Mouse (Mus musculus): ENCODE measurements around the gene Phf21a. TPM values are rescaled to one million over a fixed set of nuclear protein-coding genes. Genes with fewer than 3 reads are reported as not detected.

The Phf21a gene
- total and polyA plus RNA-seq, 2 experiments from 2014 or later: 31.7 to 41.3 TPM

DNA sequence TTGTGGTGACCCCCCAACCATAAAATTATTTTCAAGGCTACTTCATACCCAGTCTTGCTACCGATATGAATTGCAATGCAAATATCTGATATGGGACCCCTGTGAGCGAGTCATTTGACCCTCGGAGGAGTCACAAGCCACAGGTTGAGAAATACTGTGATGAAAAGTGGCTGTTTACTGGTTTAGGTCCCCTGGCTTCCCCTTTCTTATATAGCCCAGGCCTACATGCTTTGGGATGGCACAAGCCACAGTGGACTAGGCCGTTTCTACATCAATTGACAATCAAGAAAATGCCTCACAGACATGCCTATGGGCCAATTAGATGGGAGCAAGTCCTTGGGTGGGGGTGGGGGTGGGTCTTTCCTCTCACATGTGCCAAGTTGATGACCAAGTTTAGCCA, 80.3 kb downstream of the Phf21a start:
- 91% methylated on average over 4 of the region's 4 CpGs for WGBS
- no peaks in the 10 kb centered on the region for H3K4me1 ChIP-seq (ENCODE audit: insufficient read depth, low read length)
- H3K4me3 ChIP-seq (ENCODE audit: low read depth, low read length): no peak overlapping the region
- ATAC-seq (ENCODE audit: low FRiP score) (no peak), DNase-seq (ENCODE audit: low spot score) (no peak)
- TF ChIP-seq CTCF (IDR thresholded peaks at IDR 0.05): no peak
- no peak overlapping the region for H3K9ac ChIP-seq (replicated peaks; ENCODE audit: low read length, poor library complexity, severe bottlenecking)
- H3K36me3 ChIP-seq (ENCODE audit: insufficient read depth, low read length): no peaks in the 10 kb centered on the region
- no peak overlapping the region for H3K27ac ChIP-seq (ENCODE audit: low read depth, low read length)
- no peaks in the 10 kb centered on the region for H3K27me3 ChIP-seq (ENCODE audit: insufficient read depth, low read length)
- H3K9me3 ChIP-seq (ENCODE audit: low read length): no peaks in the 10 kb centered on the region
- no peak overlapping the region for H3K4me2 ChIP-seq (ENCODE audit: low read depth, low read length, poor library complexity, severe bottlenecking)

DNA sequence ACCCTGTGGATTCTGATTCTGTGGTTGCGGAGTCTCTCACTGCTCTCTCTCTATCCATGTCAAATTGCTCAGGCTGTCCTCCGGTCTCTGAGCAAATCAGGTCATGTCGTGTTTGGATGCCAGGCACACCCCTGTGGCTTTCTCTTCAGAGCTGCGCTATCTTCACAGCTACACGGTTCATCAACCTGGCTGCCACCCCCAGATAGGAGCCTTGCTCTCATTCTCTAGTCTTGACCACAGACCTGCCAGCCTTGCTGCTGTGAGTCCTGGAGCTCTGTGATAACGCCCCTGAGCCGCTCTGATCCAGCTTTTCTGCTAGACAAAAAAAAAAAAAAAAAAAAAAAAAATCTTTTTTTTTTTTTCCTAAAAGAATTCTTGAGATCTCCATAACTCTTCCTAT, 81.3 kb downstream of the Phf21a start:
- DNase-seq (ENCODE audit: low spot score): peak; percentile 14
- Histone ChIP-seq H3K4me1 (ENCODE audit: insufficient read depth, low read length) (no peaks in the 10 kb centered on the region), H3K4me2 (ENCODE audit: low read depth, low read length, poor library complexity, severe bottlenecking) (no peak overlapping the region), H3K9ac (replicated peaks; ENCODE audit: low read length, poor library complexity, severe bottlenecking) (no peak overlapping the region), H3K27ac (ENCODE audit: low read depth, low read length) (no peak overlapping the region), H3K9me3 (ENCODE audit: low read length) (no peaks in the 10 kb centered on the region), H3K36me3 (ENCODE audit: insufficient read depth, low read length) (no peaks in the 10 kb centered on the region), H3K27me3 (ENCODE audit: insufficient read depth, low read length) (no peaks in the 10 kb centered on the region), H3K4me3 (ENCODE audit: low read depth, low read length) (no peak overlapping the region)
- no peak for TF ChIP-seq CTCF (IDR thresholded peaks at IDR 0.05)
- no peak for ATAC-seq (ENCODE audit: low FRiP score)
- WGBS: 39% methylated on average over 7 of the region's 7 CpGs

DNA sequence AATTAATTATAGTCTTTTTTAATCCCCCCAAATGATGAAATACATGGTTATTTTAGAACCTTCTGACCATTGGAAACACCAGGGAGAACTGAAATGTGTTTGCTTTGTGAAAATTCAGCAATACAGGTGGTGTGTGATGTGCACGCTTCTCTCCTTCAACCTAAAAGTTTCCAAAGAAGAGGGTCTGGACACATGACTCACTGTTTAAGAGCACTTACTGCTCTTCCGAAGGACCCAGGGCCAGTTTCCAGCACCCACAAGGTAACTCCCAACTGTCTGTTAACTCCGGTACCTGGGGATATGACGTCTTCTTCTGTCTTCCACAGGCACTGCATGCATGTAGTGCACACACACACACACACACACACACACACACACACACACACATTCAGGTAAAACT, 82.1 kb downstream of the Phf21a start:
- 98% methylated on average over 4 of the region's 4 CpGs for WGBS

GRCm38 (mm10) chr2:92176292-92176691, 83.4 kb downstream of the Phf21a start:
- TF ChIP-seq CTCF (IDR thresholded peaks at IDR 0.05): no peak
- no peak overlapping the region for H3K9ac ChIP-seq (replicated peaks; ENCODE audit: low read length, poor library complexity, severe bottlenecking)
- DNase-seq (ENCODE audit: low spot score) (no peak), ATAC-seq (ENCODE audit: low FRiP score) (no peak)
- no peak overlapping the region for H3K27ac ChIP-seq (ENCODE audit: low read depth, low read length)
- H3K4me3 ChIP-seq (ENCODE audit: low read depth, low read length): no peak overlapping the region
- H3K27me3 ChIP-seq (ENCODE audit: insufficient read depth, low read length): no peaks in the 10 kb centered on the region
- H3K9me3 ChIP-seq (ENCODE audit: low read length): no peaks in the 10 kb centered on the region
- WGBS: 51% methylated on average over 4 of the region's 4 CpGs
- H3K36me3 ChIP-seq (ENCODE audit: insufficient read depth, low read length): no peaks in the 10 kb centered on the region
- H3K4me1 ChIP-seq (ENCODE audit: insufficient read depth, low read length): no peaks in the 10 kb centered on the region
- no peak overlapping the region for H3K4me2 ChIP-seq (ENCODE audit: low read depth, low read length, poor library complexity, severe bottlenecking)

More for the DNA sequence above, 82.1 kb downstream of the Phf21a start:
- no peak overlapping the region for H3K9ac ChIP-seq (replicated peaks; ENCODE audit: low read length, poor library complexity, severe bottlenecking)
- no peaks in the 10 kb centered on the region for H3K36me3 ChIP-seq (ENCODE audit: insufficient read depth, low read length)
- H3K27me3 ChIP-seq (ENCODE audit: insufficient read depth, low read length): no peaks in the 10 kb centered on the region
- ATAC-seq (ENCODE audit: low FRiP score) (no peak), DNase-seq (ENCODE audit: low spot score) (no peak)
- H3K4me3 ChIP-seq (ENCODE audit: low read depth, low read length): no peak overlapping the region
- H3K9me3 ChIP-seq (ENCODE audit: low read length): no peaks in the 10 kb centered on the region
- H3K27ac ChIP-seq (ENCODE audit: low read depth, low read length): no peak overlapping the region
- no peaks in the 10 kb centered on the region for H3K4me1 ChIP-seq (ENCODE audit: insufficient read depth, low read length)
- no peak overlapping the region for H3K4me2 ChIP-seq (ENCODE audit: low read depth, low read length, poor library complexity, severe bottlenecking)
- no peak for TF ChIP-seq CTCF (IDR thresholded peaks at IDR 0.05)

DNA sequence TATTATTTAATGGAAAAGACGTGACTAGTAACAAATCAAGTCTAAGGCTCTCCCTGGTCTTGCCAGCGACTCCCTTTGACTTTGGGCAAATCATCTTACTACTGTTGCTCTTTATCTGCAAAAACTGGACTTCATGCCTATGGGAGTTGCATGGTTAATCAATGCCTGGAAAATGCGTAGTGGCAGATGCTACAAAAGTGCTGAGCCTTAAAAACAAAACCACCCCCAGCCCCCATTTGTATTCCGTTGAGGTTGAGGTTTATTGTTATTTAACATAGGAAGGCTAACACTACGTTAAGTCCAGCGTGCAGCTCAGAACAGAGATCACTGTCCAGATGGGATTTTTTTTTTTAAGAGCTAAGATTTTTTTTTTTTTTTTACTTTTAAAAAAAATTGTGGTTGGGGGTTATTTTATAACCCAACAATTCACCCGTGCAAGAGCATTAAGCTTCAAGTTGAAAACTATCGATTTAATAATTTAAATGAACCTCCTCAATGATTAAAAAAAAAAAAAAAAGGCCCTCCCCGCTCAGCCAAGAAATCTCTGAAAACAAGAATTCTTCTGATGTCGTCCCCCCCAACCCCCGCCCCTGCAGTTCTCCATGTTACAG, 89.3 kb downstream of the Phf21a start:
- H3K9me3 ChIP-seq (ENCODE audit: low read length): no peaks in the 10 kb centered on the region
- H3K4me1 ChIP-seq (ENCODE audit: insufficient read depth, low read length): 0 out of 2 replicates have a peak, but pooled peaks cover 6% of the 10 kb centered on the region
- peak; percentile 21 for DNase-seq (ENCODE audit: low spot score)
- no peak for TF ChIP-seq CTCF (IDR thresholded peaks at IDR 0.05)
- peak overlapping the region; percentile 84 for H3K9ac ChIP-seq (replicated peaks; ENCODE audit: low read length, poor library complexity, severe bottlenecking)
- no peaks in the 10 kb centered on the region for H3K36me3 ChIP-seq (ENCODE audit: insufficient read depth, low read length)
- no peaks in the 10 kb centered on the region for H3K27me3 ChIP-seq (ENCODE audit: insufficient read depth, low read length)
- peak overlapping the region; percentile 89 for H3K4me3 ChIP-seq (ENCODE audit: low read depth, low read length)
- H3K4me2 ChIP-seq (ENCODE audit: low read depth, low read length, poor library complexity, severe bottlenecking): peak overlapping the region; percentile 95
- H3K27ac ChIP-seq (ENCODE audit: low read depth, low read length): peak overlapping the region; percentile 98
- 1% methylated on average over 11 of the region's 11 CpGs for WGBS
- ATAC-seq (ENCODE audit: low FRiP score): no peak

DNA sequence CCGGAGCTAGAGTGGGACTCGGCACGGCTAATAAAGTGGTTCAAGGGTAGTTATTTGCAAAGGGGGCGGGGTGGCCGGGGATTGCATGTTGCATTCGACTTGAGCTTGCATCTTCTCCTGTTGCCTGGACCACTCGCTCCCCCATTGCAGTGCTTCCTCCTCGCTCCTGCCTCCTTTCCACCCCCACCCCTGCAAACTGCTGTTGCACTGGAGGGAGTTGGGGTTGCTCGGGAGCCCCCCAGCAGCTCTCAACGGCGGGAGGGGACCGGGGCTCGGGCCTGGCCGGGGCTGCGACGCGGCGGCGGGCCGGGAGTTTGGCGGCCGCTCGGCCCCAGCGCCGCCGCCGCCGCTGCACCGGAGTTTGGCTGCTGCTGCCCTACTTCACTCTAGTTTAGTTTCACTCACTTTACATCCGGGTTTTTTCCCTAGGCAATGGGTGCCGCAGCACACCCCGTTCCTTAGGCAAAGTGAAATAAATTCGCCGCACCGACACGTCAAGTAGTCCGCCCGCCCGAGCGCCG, 90.1 kb downstream of the Phf21a start:
- ATAC-seq (ENCODE audit: low FRiP score): peak; percentile 82
- Histone ChIP-seq H3K9ac (replicated peaks; ENCODE audit: low read length, poor library complexity, severe bottlenecking) (peak overlapping the region; percentile 84), H3K4me2 (ENCODE audit: low read depth, low read length, poor library complexity, severe bottlenecking) (peak overlapping the region; percentile 95), H3K4me3 (ENCODE audit: low read depth, low read length) (peak overlapping the region; percentile 89), H3K4me1 (ENCODE audit: insufficient read depth, low read length) (0 out of 2 replicates have a peak, but pooled peaks cover 6% of the 10 kb centered on the region), H3K27me3 (ENCODE audit: insufficient read depth, low read length) (no peaks in the 10 kb centered on the region), H3K36me3 (ENCODE audit: insufficient read depth, low read length) (no peaks in the 10 kb centered on the region), H3K9me3 (ENCODE audit: low read length) (no peaks in the 10 kb centered on the region), H3K27ac (ENCODE audit: low read depth, low read length) (peak overlapping the region; percentile 98)
- TF ChIP-seq CTCF (IDR thresholded peaks at IDR 0.05): no peak
- 2% methylated on average over 21 of the region's 41 CpGs for WGBS
- peak; percentile 97 for DNase-seq (ENCODE audit: low spot score)
